Mouse (Mus musculus) embryo, embryonic 9.5 days (tissue): ENCODE data around the gene Alcam.

ENCODE experiments used
- DNase-seq: peaks from one replicate; pipeline ENCODE4 v3.0.0-alpha.2; 2017; ENCODE audit errors: extremely low spot score

The Alcam gene

DNA sequence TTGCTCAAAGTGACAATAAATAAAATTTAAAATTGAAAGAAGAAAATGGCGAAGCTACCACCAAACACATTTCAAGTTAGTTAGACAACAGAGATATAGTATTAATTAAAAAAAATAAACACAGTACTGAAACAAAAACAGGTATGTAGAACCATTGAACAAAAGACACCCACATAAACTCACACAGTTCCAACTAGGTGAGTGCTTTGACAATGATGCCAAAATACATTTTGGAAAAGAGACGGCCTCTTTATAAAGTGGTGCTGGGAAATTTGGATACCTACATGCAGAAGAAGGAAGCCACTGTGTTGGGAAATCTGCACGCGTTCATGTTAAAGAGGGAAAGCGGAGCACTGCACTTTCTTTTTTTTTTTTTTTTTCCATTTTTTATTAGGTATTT, 85.4 kb downstream of the Alcam start:
- no peak for DNase-seq

DNA sequence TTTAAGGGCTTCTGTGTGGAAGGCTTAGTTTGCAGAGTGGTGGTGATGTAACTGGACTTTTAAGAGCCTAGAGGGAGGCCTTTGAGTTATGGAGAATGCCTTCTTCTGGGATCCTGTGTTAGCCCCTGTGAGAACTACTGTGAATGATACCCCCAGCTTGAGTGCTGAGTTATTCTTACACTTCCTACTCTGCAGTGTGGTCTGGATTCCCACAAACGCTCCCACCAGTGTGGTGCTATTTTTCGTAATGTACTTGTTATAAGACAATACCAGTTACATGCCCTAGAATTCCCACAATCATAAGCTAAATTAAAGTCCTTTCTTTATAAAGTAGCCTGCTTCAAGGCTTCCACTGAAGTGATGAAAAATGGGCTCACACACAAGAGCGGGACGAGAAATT, 87.0 kb downstream of the Alcam start:
- DNase-seq: no peak

DNA sequence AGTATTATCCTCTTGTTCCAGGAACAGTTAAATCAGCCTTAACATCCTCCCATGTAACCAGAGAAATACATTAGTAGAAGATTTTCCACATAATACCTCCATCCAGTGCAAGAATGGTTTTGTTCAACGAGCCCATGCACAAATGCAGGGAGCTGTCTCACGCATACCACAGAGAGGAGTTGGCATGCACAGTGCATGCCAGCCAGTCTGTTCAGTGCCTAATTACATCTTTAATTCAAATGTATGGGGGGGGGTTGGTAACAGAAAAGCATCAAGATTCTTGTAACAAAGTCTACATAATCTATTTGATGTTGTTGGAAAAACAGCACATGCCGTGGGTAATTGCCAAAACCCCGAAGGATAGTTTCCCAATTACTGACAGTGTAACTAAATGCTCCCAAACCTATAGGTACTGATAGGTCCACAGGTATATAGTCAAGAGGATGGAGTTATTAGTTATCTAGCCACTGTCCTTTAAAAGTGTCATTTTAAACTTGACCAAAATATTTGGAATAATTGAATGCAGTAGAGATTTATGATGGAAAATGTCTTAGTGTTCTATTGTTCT, 89.8 kb downstream of the Alcam start:
- DNase-seq: no peak

DNA sequence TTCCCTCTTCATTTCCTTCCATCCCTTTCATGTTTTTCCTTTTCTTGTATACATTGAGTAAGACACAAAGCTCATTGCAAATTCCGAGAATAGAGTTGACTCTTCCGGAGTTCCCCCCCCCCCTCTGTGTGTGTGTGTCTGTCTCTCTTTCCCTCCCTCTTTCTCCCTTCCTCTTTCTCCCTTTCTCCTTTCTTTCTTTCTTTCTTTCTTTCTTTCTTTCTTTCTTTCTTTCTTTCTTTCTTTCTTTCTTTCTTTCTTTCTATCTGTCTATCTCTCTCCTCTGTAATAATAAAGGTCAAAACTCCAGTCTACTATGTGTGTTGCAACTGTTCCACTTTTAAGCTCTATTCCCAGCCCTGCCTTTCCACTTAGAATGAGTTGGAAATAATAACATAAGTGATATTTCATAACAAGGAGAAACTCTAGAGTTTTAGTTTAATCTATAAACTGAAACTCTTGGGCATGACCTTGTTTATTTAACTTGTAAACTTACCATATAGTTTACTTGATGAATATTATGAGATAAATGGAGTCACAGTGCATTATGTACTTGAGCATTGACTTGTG, 110.3 kb downstream of the Alcam start:
- DNase-seq: no peak

DNA sequence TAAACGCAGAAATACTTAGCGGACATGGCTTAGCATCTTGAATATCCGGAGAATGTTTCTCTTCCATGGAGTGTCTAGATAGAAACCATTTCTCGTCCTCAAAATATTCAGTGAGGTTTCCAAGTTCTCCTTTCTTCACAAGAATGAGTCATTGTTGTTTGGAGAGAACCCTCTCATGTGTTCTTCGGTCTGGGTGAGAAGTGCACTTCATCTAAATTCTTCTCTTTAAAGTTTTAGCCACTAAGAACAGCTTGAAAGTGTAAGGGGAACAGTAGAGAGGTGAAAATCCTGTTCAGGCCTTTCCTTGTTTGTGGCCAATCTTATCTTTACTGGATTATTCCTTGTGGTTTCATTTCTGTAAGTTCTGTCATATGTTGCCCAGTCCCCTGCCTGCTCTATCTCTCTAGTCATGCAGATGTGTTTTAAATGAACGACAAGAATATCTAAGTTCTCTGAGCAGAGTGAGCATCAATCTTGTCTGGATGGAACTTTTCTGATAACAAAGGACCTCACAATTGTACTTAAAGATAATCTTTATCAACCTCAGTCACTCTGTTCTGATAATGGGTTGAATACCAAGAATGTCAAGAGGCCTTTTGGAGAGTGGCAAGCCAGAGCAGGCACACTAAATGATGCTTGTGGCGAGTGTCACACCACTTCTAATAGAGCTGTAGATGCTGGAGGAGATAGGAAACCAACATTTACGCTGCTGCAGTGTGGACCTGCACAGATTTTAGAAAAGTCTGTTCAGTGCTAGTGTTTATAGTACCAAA, 111.0 kb downstream of the Alcam start:
- no peak for DNase-seq

DNA sequence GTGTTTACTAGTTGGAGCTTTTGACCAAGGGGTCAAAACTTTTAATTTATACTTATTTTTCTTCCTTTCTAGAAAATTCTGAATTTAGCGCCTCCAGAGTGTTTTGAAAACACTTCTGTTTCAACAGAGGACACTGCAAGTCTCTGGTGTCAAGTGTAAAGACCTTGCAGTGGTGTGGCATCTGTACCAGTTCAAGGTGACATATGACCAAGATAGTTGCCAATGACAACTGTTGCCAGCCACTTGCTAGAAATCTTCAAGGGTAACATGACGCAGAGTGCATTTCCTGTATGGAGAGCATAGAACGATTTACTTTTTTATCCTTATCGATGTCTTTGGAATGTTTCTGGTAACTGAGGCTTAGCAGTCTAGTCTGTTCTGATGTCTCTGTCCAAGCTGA, 119.8 kb downstream of the Alcam start:
- DNase-seq: no peak

DNA sequence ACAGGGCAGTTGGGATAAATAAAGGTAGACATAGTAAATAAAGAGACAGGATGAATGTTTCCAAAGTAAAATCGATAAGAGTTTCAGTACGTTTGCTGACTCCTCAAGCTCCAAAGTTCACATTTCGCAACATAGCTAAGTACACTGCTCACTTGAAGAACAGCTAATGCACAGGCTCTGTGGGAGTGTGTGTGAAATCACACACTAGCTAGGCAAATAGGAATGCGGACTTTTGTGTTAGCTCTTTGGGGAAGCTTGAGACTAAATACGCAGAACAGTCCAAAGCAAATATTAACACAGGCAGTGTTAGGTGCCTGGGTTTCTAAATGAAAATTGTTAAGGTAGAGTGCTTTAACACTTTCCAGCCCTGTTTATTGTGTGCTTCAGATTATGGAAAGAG, 120.2 kb downstream of the Alcam start:
- no peak for DNase-seq

DNA sequence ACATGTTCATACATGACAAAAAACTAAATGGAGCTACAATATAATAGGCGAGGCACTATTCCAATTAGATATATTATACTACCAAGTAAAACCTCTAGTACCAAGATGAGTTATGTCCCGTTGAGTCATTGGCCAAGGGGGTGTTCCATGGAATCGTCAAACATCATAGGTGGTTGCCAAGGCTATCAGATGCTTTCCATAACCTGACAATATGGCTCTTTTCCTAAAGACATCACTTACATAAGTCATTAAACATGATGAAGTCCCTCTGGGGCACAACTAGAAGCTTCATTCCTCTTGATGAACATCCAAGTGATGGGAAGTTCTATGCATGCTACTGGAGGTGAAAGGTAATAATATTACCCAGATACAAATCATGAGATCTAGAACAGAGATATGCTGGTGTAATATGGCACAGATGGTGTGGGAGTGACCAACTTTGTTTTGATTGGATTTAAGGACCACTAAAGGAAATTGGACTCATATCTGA, 122.5 kb downstream of the Alcam start:
- no peak for DNase-seq

DNA sequence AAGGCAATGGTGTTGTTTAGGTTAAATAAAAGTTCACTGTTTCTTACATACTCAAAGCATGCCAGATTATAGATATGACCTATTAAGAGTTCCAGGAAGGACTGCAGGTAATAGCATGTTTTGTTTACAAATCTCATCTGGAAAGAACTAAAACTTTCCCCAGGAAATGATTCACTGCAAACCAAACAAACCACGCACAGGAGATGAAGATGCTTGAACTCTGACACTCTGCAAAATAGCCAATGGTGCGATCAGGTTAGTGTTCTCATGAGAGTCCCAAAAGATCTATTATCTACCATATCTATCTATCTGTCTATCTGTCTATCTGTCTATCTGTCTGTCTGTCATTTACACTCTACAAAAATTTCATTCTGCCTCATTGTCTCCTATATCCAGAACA, 124.5 kb downstream of the Alcam start:
- DNase-seq: no peak

DNA sequence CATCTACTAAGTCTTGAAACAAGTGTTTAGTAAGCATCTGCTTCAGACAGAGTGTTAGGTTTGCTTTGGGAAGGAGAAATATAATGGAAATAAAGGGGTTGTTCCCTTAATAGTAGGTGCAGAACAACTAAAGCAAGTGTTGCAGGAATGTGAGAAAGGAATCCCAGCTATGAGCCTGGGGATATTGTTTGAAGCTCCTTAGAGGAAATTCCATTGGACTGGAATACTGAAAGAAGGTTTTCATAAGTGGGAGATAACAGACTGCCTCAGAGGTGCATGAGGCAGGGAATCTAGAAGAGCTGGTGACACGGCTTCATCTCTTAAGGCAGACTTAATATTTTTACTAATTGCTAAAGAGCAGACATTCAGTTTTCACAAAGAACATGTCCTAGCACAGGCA, 134.6 kb downstream of the Alcam start:
- no peak for DNase-seq

DNA sequence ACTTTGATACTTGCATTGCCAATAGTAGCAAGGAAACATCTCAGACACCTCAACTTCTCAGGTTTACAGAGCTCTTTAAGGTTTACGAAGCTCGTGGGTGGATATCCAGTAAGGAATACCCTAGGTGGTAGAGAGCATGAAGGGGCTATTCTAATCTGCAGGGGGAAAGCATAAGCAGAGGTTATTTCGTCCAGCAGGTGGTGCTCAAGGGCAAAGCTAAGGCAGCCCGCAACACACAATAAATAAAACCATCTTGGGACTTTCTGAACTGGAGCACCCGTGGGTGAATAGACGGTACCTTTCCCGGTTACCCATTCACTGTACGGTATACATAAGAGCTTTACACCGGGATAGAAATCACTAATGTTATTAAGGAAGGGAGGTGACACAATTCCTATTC, 142.8 kb downstream of the Alcam start:
- DNase-seq: peak; percentile 64

DNA sequence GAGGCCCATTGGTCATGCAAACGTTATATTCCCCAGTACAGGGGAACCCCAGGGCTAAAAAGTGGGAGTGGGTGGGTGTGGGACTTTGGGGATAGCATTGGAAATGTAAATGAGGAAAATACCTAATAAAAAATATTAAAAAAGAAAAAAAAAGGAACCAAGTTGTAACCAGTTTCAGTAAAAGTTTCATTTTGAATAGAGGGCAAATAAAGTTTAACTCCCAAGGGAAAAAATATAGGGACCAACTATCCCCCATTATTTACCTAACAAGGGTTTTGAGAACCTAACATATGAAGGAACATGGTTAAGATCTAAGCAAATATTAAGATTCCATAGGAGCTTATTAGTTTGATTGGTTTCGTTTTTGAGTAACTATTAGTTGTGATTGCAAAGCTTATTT, 146.9 kb downstream of the Alcam start:
- DNase-seq: no peak

DNA sequence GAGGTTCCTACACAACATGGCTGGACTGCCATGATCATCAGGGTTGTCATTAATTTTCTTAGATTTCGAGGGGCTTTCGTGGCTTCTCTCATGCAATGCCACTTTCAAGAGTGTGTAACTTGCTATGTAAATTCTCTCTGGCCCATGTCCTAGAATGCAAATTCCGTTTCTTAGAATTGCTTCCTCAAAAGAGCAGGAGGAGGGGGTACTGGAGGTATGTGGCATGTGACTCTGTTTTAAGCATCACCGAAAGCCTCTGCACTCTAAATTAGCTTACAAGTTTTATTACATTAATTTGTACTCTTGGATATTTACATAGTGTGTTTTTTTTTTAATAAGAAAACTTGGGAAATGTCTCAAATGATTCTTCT, 150.4 kb downstream of the Alcam start:
- DNase-seq: no peak

DNA sequence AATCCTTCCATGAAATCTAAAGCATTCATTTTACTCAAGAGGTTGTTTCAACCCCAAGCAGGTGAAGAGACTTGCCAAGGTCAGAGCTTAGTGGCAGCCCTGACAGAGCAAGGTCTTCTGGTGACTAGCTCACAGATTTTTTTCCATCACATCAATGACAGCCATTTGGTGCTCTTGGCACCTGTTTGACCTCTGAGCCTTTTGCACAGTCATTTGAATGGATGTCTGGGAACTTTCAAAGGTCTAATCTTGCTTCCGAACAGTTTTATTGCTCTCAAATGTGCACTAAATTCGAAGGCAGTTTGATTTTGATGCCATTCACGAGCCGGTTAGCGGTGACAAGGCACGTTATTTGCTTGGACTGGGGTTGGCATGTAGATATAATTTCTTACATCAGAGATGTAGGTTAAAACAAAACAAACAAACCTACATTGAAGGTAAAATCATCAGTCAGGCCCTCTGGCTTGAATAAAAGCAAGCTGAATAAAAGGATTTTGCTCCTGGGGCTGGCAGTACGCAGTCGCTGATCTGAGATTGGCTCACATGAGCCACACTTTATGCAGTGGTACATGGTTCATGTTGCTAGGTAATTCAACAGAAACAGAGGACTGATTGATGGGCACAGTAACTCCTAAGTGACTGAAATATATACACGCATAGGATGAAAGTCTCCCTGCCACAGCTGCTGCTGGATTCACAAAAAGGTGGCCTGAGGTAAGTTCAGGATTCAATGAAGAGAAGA, 150.9 kb downstream of the Alcam start:
- DNase-seq: no peak

DNA sequence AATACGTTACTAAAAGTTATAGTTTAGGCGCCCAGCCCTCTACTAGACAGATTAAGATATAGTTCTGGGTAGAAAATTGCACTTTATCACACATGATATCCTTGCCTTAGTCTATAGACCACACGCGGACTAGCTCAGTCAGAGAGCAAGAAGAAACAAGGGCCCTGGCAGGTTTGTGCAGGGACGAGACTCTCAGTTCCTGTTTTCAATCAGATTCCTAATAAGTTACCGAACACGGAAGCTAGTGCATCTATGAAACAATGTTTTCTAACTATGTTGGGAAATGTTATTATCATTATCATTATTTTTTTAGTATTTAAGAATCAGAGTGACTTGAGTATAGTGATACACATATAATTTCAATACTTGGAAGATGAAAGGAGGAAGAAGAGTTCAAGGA, 152.1 kb downstream of the Alcam start:
- no peak for DNase-seq

DNA sequence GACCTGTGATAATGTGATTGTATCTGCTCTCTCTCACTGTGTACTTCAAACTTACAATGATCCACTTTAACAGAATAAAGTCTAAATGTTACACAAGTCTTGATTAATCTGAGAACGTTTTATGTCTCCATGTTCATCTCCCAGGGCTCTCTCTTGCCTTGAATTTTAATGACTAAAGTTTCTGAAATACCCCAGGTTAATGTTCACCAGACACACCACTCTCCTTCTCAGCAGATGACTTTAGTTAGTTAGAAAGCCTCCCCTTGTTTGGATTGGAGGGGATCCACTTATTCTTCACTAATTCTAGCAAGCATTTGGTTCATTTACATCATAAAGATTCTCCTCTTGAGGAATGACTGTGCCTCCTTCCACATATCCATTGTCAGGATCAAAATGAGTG, 157.5 kb downstream of the Alcam start:
- no peak for DNase-seq

DNA sequence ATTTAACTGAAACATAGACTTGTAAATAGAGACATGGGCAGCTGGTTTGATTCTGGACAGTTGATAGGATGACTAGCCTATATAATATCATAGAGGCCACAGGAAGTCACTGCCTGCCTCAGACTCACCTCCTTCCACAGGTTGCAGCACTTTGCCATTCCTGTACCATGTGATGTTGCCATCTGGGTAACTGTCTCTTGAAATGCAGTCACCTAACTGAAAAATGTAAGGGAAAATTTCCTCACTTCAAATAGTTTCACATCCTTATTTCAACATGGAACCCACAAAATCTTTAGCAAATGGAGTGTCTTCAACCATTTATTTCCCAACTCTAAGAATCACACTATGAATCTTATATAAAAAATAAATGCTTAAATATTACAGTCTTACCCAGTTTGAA, 158.3 kb downstream of the Alcam start:
- DNase-seq: no peak

DNA sequence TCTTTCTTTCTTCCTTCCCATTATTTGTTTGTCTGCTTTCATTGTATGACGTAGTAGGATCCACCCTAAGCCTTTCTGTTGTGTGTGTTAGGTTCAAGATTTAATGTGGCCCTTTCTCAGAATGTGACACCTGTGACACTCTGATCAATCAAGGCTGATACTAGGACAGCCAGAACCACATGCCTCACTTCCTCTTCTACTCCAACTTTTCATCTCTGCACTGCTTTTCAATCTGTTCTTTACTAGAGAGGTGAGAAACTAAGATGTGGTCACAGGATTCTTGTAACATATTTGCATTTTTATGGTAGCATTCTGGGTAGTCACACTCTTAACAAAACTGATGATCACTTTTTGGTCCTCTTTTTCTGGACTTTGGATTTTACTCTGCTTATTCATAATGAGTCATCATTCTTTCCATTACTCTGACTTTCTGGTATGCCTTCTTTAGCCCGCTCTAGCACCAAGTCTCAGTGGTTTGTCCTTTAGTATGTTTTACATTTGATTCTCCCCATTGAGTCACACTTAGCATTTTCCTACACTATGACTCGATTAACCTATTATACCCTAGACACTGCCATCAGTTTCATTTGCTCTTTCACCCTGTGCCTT, 161.3 kb downstream of the Alcam start:
- no peak for DNase-seq

DNA sequence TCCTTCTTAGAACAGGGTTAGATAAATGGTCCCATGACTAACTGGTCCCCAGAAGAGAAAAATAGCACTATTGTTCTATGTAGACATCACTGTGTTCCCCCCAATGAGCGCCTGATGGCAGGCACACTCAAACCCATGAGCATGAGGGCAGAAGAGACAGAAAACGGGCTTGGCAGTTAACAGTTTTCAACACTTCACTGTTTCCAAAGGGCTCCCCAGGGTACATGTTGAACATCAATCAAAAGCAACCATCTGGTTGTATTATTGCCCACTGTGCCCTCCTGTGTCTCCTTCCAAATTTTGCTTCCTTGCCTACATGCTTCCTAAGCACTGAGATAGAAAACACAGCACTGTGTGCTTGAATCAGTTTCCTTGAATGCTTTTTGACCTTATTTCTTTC, 173.7 kb downstream of the Alcam start:
- DNase-seq: no peak

DNA sequence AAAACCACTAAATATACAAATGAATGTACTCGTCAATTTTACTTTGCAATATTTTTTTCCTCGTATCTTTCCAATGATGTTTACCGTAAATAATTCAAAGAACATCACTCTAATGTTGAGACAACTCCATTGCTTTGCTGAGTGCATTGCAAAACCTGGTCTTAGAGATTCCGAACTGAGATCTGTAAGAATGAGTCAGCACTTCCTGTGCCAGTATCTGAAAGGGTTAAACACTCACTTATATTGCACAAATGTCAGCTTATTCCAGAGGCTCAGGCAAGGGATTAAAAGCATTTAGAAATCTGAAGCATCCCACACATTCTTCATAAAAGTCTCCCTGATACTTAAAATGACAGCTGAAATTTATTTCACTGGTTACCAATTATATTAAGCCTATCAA, 188.8 kb downstream of the Alcam start:
- no peak for DNase-seq

DNA sequence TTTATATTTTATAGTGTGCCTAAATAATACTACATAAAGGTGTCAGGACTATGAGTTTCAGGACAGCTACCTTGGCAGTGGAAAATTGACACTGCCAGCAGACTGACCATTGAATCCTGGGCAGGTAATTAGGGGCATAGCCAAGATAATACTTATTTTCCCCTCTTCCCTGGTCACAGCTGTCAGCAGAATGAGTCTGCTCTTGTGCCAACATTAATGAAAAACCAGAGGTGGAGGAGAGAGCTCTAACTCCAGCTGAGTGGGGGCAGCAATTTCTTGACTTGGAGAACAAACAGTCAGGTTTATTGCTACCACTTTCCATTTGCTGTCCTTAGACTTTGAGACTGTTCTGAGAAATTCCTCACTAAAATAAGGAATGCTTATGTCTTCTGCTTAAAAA, 190.1 kb downstream of the Alcam start:
- no peak for DNase-seq

DNA sequence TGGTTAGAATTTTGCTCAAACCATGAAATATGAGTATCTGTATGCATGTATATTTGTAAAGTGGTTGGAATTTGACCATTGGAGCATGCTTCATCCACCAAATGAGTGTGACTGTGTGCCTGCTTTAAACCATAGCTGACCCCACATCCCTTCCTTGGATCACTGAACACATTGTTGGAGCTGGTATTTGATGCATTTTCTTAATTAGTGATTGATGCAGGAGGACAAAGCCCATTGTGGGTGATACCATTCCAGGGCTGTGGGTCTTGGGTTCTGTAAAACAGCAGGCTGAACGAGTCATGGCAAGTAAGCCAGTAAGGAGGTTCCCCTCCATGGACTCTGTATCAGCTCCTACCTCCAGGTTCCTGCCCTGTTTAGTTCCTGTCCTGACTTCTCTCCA, 191.3 kb downstream of the Alcam start:
- DNase-seq: no peak
